Mouse (Mus musculus) heart, adult 2 months (tissue): ENCODE results near the gene Uggt1. TPM values are rescaled to one million over a fixed set of nuclear protein-coding genes. Genes with fewer than 3 reads are reported as not detected.

ENCODE experiments used
- DNase-seq, 2 experiments: peaks; one replicate each; pipeline ENCODE4 v3.0.0; 2021
- H3K27ac ChIP-seq: fragments of 200-600 bp; 2 replicates; pipeline ENCODE4 v1.8.1; 2022
- H3K27me3 ChIP-seq: fragments of 200-500 bp; 2 replicates; pipeline ENCODE4 v1.6.1; 2012; ENCODE audit warnings: mild to moderate bottlenecking, low read length, inconsistent platforms, mixed read lengths; ENCODE audit not compliant: control insufficient read depth, insufficient read depth
- H3K36me3 ChIP-seq: fragments of 200-500 bp; 2 replicates; pipeline ENCODE4 v1.6.1; 2012; ENCODE audit warnings: low read length, inconsistent platforms; ENCODE audit not compliant: control insufficient read depth, insufficient read depth
- H3K4me1 ChIP-seq: fragments of 200-500 bp; 2 replicates; pipeline ENCODE4 v1.6.1; 2011; ENCODE audit warnings: low read length; ENCODE audit not compliant: control insufficient read depth, insufficient read depth
- H3K4me3 ChIP-seq: fragments of 200-600 bp; 2 replicates; pipeline ENCODE4 v1.8.1; 2022
- H3K79me2 ChIP-seq: fragments of 200-500 bp; replicated peaks from 2 replicates; pipeline ENCODE4 v1.6.1; 2012; ENCODE audit warnings: mild to moderate bottlenecking, inconsistent platforms, low read length, moderate library complexity, mixed read lengths; ENCODE audit not compliant: control insufficient read depth, insufficient read depth
- H3K9ac ChIP-seq: fragments of 200-500 bp; 2 replicates; pipeline ENCODE4 v1.6.1; 2012; ENCODE audit warnings: low read depth, mild to moderate bottlenecking, control low read depth, inconsistent platforms, low read length, mixed read lengths
- CTCF ChIP-seq: fragments of 200-600 bp; IDR thresholded peaks from 2 replicates; pipeline ENCODE4 v1.8.1; 2022; ENCODE audit warnings: antibody characterized with exemption, mild to moderate bottlenecking, moderate library complexity
- EP300 ChIP-seq: fragments of 200-500 bp; IDR thresholded peaks from 2 replicates; pipeline ENCODE4 v1.6.1; 2011; ENCODE audit warnings: low read depth, low read length, control low read depth; ENCODE audit not compliant: insufficient read depth
- POLR2A ChIP-seq: fragments of 200-500 bp; IDR thresholded peaks from 2 replicates; pipeline ENCODE4 v1.6.1; 2011; ENCODE audit warnings: mild to moderate bottlenecking, low read depth, low read length, control low read depth; ENCODE audit not compliant: insufficient read depth
- WGBS: fragments of 180-500 bp; shearing (Covaris S2); methylation state at CpG from one replicate; pipeline ENCODE4 v1.1.7; 2018; 5-methylcytosine and 5-hydroxymethylcytosine counted together
- intact Hi-C: fragments of 180-260 bp; cut with DNase I; formaldehyde crosslinking; loops from one replicate; pipeline ENCODE4 v1.15.1; 2025
- polyA plus RNA-seq: library from polyadenylated mRNA; depleted of rRNA; stranded (reverse); fragments of >200 nt; gene quantifications from 2 replicates; pipeline ENCODE4 v1.2.3, GENCODE M21; 2012
- total RNA-seq, 2 experiments: library from RNA; stranded (reverse); gene quantifications; 2 replicates each; pipeline ENCODE4 v1.2.3; 2021

Uggt1 gene
- total and polyA plus RNA-seq, 3 experiments: 7.3 to 29.8 (median 28.4) TPM

GRCm38 (mm10) chr1:36263833-36264488 is 19.4 kb upstream of the Uggt1 start:
- peak; percentile 55 to 81 for DNase-seq
- intact Hi-C loops: no loop called here
- Histone ChIP-seq H3K27ac (peak overlapping the region; percentile 78), H3K4me3 (peak overlapping the region; percentile 23; the same call in 1 of the 2 replicates), H3K79me2 (no peaks in the 10 kb centered on the region), H3K9ac (peak overlapping the region; percentile 36), H3K27me3 (no peaks in the 10 kb centered on the region), H3K4me1 (peaks cover 7% of the 10 kb centered on the region), H3K36me3 (no peaks in the 10 kb centered on the region)
- 15% methylated on average over 13 of the region's 13 CpGs for WGBS
- TF ChIP-seq EP300: peak; percentile 71; the same call in 1 of the 2 replicates
- TF ChIP-seq POLR2A: no peak

GRCm38 (mm10) chr1:36261708-36262504 is 17.4 kb upstream of the Uggt1 start:
- H3K36me3 ChIP-seq: no peaks in the 10 kb centered on the region
- H3K79me2 ChIP-seq: no peaks in the 10 kb centered on the region
- H3K27ac ChIP-seq: no peak overlapping the region; the same call in 1 of the 2 replicates
- no peak overlapping the region for H3K4me3 ChIP-seq
- TF ChIP-seq CTCF: no peak
- TF ChIP-seq EP300: no peak
- TF ChIP-seq POLR2A: no peak
- no peak overlapping the region for H3K9ac ChIP-seq
- H3K27me3 ChIP-seq: no peaks in the 10 kb centered on the region
- 63% methylated on average over 19 of the region's 19 CpGs for WGBS
- peak in 1 of 2 experiments; percentile 61 for DNase-seq
- intact Hi-C loops: no loop called here
- peaks cover 4% of the 10 kb centered on the region for H3K4me1 ChIP-seq

GRCm38 (mm10) chr1:36260418-36260817 is 15.9 kb upstream of the Uggt1 start:
- intact Hi-C loops: no loop called here
- no peaks in the 10 kb centered on the region for H3K79me2 ChIP-seq
- no peak for DNase-seq
- peaks cover 4% of the 10 kb centered on the region for H3K4me1 ChIP-seq
- no peak overlapping the region for H3K9ac ChIP-seq
- no peak overlapping the region for H3K4me3 ChIP-seq
- H3K27me3 ChIP-seq: no peaks in the 10 kb centered on the region
- TF ChIP-seq EP300: no peak
- no peak for TF ChIP-seq POLR2A
- TF ChIP-seq CTCF: no peak
- no peaks in the 10 kb centered on the region for H3K36me3 ChIP-seq
- no peak overlapping the region for H3K27ac ChIP-seq
- WGBS: 89% methylated on average over 1 of the region's 1 CpGs

DNA sequence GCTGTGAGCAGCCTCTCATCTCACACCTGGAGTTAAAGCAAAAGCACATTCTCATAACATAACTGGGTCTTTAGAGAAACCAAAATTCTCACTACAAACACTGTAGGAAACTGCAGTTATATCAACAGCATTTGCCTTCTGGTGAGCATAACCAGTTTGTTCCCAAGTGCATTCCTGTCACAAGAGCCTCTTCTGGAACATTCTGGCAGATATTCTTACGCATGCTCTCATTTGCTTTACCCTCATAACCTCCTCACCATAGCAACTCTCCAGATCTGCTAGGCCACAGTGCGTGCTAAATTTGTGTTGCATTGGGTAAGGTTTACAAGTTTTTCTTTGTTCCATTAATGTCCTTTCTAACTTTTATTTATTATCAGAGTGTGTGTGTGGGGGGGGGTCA is 14.8 kb upstream of the Uggt1 start:
- H3K4me1 ChIP-seq: peaks cover 5% of the 10 kb centered on the region
- H3K27ac ChIP-seq: no peak overlapping the region
- H3K4me3 ChIP-seq: no peak overlapping the region
- TF ChIP-seq CTCF: no peak
- DNase-seq: no peak
- H3K9ac ChIP-seq: no peak overlapping the region
- H3K36me3 ChIP-seq: no peaks in the 10 kb centered on the region
- H3K79me2 ChIP-seq: no peaks in the 10 kb centered on the region
- 72% methylated on average over 2 of the region's 2 CpGs for WGBS
- intact Hi-C loops: no loop called here
- no peaks in the 10 kb centered on the region for H3K27me3 ChIP-seq

DNA sequence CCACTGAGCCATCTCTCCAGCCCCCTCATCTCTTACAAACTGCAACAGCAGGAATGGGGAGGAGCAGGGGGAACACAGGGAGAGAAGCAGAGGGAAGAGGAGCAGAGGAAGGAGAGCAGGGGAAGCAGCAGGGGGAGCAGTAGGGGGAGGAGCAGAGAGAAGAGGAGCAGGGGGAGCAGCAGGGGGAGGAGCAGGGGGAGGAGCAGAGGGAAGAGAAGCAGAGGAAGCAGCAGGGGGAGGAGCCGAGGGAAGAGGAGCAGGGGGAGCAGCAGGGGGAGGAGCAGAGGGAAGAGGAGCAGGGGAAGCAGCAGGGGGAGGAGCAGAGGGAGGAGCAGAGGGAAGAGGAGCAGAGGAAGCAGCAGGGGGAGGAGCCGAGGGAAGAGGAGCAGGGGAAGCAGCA is 14.1 kb upstream of the Uggt1 start:
- Histone ChIP-seq H3K36me3 (no peaks in the 10 kb centered on the region), H3K9ac (no peak overlapping the region), H3K27me3 (no peaks in the 10 kb centered on the region), H3K4me1 (peaks cover 5% of the 10 kb centered on the region), H3K4me3 (no peak overlapping the region), H3K27ac (no peak overlapping the region), H3K79me2 (no peaks in the 10 kb centered on the region)
- WGBS: 47% methylated on average over 2 of the region's 2 CpGs
- no peak for DNase-seq
- intact Hi-C loops: no loop called here
- no peak for TF ChIP-seq POLR2A
- no peak for TF ChIP-seq CTCF
- TF ChIP-seq EP300: no peak

DNA sequence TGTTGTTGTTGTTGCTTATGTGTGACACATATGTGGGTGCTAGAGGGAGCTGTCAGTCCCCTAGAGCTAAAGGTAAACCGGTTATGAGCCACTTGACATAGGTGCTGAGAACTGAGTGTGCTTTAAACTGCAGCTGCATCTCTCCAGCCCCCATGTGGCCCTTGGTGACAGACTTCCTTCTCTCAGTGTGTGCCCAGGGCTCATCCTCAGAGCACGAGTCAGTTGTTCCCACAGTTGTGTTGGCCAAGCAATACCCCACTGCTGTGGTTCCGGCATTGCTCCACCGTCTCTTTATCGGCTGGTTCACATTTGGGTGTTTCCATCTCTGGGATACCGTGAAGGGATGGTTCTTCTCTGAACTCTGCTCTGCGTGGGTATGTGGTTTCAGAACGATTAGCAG is 12.8 kb upstream of the Uggt1 start:
- H3K9ac ChIP-seq: no peak overlapping the region
- no peaks in the 10 kb centered on the region for H3K36me3 ChIP-seq
- 84% methylated on average over 8 of the region's 8 CpGs for WGBS

More for the DNA sequence above, 12.8 kb upstream of the Uggt1 start:
- DNase-seq: no peak
- TF ChIP-seq EP300 (no peak), POLR2A (no peak), CTCF (no peak)
- Histone ChIP-seq H3K4me3 (no peak overlapping the region), H3K79me2 (no peaks in the 10 kb centered on the region), H3K4me1 (peaks cover 6% of the 10 kb centered on the region), H3K27me3 (no peaks in the 10 kb centered on the region), H3K27ac (no peak overlapping the region)
- intact Hi-C loops: no loop called here
